Mouse (Mus musculus): ENCODE data around the gene Utp15. TPM values are rescaled to one million over a fixed set of nuclear protein-coding genes. Genes with fewer than 3 reads are reported as not detected.
A peak's percentile ranks its signal among the peaks of the same experiment; 100 is the strongest.

Gene Utp15
- total RNA-seq, 2 experiments from 2014 or later, result 2.6 to 4.0 TPM

GRCm38 (mm10) chr13:98263458-98263987, 682 bp upstream of the Utp15 start:
- intact Hi-C loops (cut with DNase I), result loop anchor here (5.0 kb wide), 1 partner anchor 54 kb away; the partner anchor contains the start of gene Btf3
- DNase-seq, result no peak

DNA sequence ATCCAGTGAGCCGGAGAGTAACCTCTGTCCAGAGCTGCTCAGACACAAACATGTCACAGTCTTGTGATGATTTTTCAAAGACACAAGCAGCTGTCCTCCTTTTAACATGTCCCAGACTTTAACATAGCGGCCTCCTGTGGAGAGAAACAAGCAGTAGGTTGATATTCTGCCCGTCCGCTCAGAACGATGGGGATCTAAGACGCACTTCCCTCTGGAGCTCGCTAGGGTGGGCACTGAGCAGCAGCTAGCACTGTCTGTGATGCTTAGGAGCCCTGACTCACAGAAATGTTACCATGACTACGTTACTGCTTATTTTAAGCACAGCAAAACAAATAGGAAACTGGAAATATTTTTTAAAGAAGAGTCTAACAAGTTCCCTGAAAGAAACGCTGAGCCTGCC, 7.9 kb downstream of the Utp15 start:
- no peak for DNase-seq
- intact Hi-C loops (cut with DNase I), result loop anchor here (5.0 kb wide), 1 partner anchor 1737 kb away; no protein-coding TSS in a partner anchor

GRCm38 (mm10) chr13:98249594-98249993, 13.2 kb downstream of the Utp15 start:
- intact Hi-C loops (cut with DNase I), result no loop called here
- no peak for DNase-seq

GRCm38 (mm10) chr13:98245386-98245785, 17.5 kb downstream of the Utp15 start:
- intact Hi-C loops (cut with DNase I), result no loop called here
- DNase-seq, result no peak

GRCm38 (mm10) chr13:98244571-98245350, 18.1 kb downstream of the Utp15 start:
- intact Hi-C loops (cut with DNase I), result no loop called here
- no peak for DNase-seq

- no peak for DNase-seq
- intact Hi-C loops (cut with DNase I), result loop anchor here (2.0 kb wide), 1 partner anchor 211 kb away; no protein-coding TSS in a partner anchor
Measured at GRCm38 (mm10) chr13:98241531-98242282, 21.1 kb downstream of the Utp15 start.

- peak; percentile 43 to 51 for DNase-seq
- intact Hi-C loops (cut with DNase I), result no loop called here
Measured at GRCm38 (mm10) chr13:98239978-98240641, 22.7 kb downstream of the Utp15 start.

- intact Hi-C loops (cut with DNase I), result no loop called here
Measured at GRCm38 (mm10) chr13:98235451-98235850, 27.4 kb downstream of the Utp15 start.

DNA sequence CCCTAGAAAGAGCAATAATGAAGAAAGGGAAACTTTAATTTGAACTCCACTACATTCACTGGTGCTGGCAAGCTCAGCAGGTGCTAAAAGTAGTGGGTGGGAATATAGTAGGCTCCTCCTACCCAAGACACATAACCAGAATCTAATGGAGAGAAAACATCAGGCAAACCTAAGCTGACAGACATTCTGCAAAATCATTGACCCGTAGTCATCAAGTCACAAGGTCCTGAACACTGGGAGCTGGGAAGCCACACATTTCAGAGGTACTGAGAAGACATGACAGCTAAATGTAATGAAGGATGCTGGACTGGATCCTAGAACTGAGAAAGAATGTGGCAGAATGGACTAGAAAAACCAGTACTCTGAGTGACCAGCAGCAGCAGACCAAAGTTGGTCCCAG, 32.3 kb downstream of the Utp15 start:
- intact Hi-C loops (cut with DNase I), result no loop called here
- no peak for DNase-seq

More at GRCm38 (mm10) chr13:98235451-98235850, 27.4 kb downstream of the Utp15 start:
- no peak for DNase-seq

DNA sequence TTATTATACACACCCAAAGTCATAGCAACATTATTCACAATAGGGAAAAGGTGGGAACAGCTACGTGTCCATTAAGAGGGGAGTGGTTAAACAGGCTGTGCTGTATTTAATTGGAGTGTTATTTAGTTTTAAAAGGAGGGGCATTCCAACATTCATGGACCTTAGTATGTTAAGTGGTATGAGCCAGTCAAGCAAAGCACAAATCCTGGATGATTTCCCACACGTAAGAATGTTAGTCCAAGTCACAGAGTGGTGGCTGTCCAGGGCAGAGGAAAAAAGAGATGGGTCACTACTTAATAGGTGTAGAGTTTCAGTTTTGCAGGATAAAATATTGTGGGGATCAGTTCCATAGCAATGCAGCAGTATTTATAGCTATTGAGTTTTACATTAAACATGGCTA, 36.6 kb downstream of the Utp15 start:
- intact Hi-C loops (cut with DNase I), result no loop called here

DNA sequence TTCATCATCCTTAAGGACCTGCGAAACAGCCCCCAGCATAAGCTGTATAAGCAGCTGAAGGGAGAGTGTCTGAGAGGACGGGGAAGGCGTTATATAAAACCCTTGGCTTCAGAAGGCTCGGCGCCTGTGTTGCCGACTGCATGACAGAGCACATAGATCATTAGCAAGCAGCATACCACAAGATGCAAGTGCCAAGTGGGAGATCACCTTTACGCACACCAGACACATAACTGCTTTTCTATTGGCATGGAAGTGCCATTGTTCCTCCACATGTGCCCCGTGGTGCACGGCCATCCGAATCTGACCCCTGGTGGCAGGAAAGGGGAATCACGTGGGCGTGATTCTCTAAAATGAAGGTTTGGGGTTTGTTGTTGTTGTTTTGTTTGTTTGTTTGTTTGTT, 40.0 kb downstream of the Utp15 start:
- intact Hi-C loops (cut with DNase I), result loop anchor here (1.0 kb wide), 1 partner anchor 192 kb away; no protein-coding TSS in a partner anchor
- DNase-seq, result peak in 1 of 2 experiments; percentile 27

More for the DNA sequence above, 36.6 kb downstream of the Utp15 start:
- no peak for DNase-seq

DNA sequence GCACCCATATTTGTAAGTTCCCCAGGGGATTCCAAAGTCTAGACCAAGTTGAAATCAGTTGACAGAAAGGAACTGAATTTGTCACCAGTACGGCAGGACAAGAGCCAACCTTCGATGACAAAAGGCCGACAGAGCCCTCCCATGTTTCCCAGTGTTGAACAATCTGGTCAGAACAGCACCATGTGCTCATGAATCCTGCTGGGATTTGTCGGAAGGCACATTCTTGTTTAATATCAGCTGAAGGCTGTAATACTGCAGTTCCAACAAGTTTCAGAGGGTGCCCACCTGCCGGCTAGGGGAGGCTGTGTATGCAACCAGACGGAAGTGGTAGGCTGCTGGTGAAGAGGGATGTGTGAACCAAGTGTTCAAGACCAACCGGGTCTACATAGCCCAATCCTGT, 52.7 kb downstream of the Utp15 start:
- DNase-seq, result no peak
- intact Hi-C loops (cut with DNase I), result no loop called here

DNA sequence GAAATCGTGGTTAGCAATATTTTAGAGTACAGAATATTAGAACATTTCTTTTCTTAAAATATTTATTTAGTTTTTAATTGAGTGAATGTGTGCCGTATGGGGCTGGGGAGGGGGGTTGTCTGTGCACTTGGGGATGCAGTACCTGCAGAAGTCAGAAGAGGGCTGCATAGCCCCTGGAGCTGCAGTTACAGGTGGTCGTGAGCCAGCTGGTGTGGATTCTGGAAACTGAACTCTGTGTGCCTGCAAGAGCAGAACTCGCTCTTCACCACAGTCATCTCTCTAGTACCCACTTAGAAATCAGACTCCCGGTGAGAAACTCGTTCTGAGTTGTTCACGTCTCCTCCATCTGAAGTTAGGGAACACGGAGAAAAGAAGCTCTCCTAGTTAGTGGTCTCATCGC, 54.0 kb downstream of the Utp15 start:
- intact Hi-C loops (cut with DNase I), result no loop called here
- DNase-seq, result no peak

DNA sequence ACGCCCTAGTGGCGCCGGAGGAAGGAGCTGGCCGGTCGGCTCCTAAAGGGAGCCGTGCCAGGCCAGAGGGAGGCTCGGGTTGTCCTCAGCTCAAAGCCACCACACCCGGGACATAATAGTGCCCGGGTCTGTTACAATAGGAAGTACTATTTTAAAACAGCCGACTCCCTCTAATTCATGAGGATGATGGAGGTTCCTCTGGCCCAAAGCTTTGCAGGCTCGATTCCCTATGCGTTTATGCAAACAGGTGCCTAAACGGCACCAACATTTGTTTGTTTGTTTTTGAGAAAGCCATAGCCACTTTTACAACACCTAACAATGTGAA, 56.3 kb downstream of the Utp15 start:
- DNase-seq, result no peak
- intact Hi-C loops (cut with DNase I), result no loop called here

DNA sequence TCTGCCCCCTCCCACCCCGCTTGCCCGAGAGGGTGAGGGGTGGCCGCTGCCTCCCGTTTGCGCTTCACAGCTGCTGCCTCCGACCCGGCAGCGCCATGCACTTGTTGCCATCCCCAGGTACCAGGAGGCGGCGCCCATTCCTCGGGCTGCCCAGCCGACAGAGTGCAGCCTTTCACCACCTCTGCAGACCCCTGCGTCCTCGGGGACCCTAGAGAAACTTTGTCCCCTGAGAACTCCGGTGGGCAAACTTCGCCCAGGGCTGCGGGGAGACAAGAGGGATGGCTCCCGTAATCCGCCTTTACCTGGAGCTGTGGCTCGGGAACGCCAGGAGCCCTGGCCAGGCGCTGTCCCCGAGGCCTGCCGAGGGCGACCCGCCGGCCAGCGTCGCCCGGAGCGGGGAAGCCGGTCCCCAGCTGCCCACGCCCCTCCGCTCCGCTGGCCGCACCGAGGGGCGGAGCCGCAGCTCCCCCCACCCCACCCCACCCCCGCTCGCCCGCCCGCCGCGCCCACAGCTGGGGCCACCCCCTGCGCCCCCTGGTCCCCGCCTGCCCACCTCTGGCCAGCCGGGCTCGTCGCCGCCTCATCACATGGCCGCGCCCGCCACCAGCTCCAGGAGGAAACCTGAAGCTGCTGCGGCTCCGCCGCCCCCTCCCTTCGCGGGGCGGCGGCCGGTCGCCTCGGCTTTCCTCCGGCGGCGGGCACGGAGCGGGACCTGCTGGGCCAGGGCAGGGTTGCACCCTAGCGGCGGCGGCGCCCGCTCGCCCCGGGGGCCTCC, 56.9 kb downstream of the Utp15 start, which contains the start of gene Arhgef28:
Gene Arhgef28, minus strand, starts transcription at position 669 of the 775 bp plus-strand sequence.
- DNase-seq, result peak; percentile 63 to 68
- intact Hi-C loops (cut with DNase I), result no loop called here

DNA sequence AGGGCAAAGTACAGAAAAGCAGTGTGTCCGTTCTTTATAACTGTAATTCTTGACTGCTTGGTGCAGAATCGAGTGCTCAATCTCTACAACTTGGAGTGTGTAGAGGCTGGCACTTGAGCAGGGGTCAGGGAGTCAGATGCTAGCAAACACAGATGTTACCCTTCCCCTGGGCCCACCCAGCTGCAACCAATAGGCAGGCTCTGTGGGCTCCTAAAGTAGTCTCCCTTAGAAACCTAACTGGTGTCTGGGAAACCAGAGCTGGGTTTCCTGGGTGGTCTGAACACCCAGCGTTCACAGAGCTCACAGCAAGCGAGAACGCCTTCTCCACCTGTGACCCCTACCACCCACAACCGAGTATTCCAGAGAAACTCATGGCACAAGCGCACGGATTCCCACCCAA, 57.7 kb downstream of the Utp15 start:
- intact Hi-C loops (cut with DNase I), result no loop called here
- no peak for DNase-seq

DNA sequence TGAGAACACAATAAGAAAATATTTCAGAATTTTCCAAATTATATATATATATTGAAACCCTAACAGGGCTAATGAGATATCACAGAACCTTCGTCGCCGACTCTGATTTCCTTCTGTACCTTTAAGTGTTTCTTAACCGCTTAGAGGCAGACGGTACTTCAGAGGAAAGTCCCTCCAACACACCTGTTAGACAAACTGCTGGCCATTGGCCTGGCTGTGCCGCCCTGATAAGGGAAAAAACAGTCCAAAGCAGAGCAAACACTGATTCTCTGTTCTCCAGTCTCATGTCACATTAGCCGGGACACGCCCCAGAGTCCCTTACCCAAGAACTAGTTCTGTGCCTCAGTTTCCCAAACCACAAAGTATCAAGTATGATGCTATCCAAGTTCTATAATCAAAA, 58.5 kb downstream of the Utp15 start:
- intact Hi-C loops (cut with DNase I), result no loop called here
- DNase-seq, result no peak

- DNase-seq, result no peak
- intact Hi-C loops (cut with DNase I), result no loop called here
Measured at GRCm38 (mm10) chr13:98201436-98201835, 61.4 kb downstream of the Utp15 start.
